Mouse (Mus musculus) CH12.LX (cell line): ENCODE data around the gene Ephb6. TPM values are rescaled to one million over a fixed set of nuclear protein-coding genes. Genes with fewer than 3 reads are reported as not detected.

ENCODE experiments used
- DNase-seq: peaks from one replicate; pipeline ENCODE4 v3.0.0-alpha.2; 2013; ENCODE audit errors: extremely low read depth
- H3K27ac ChIP-seq: 2 replicates; pipeline ENCODE4 v1.5.1; 2012; ENCODE audit warnings: low read depth, mild to moderate bottlenecking, control low read depth, moderate library complexity; ENCODE audit not compliant: insufficient read depth
- H3K27me3 ChIP-seq: replicated peaks from 2 replicates; pipeline ENCODE3; 2012; ENCODE audit warnings: inconsistent platforms
- H3K36me3 ChIP-seq, 2 experiments: replicated peaks in 1 of 2; 2 replicates each; pipeline versions ENCODE3 to v1.6.1; 2012; ENCODE audit warnings: inconsistent platforms in 1 of 2, low read length in 1 of 2, mild to moderate bottlenecking in 1 of 2, mixed read lengths in 1 of 2, moderate library complexity in 1 of 2; ENCODE audit not compliant: control insufficient read depth in 1 of 2, insufficient read depth in 1 of 2
- H3K4me1 ChIP-seq, 2 experiments: 2 replicates each; pipeline ENCODE4 v1.6.1; 2012; ENCODE audit warnings: inconsistent platforms in 1 of 2, moderate library complexity in 1 of 2; ENCODE audit not compliant: insufficient read depth in 2 of 2, control insufficient read depth in 1 of 2
- H3K4me2 ChIP-seq: 2 replicates; pipeline ENCODE4 v1.6.1; 2012; ENCODE audit warnings: low read depth, mild to moderate bottlenecking, control low read depth; ENCODE audit not compliant: poor library complexity, insufficient read depth, severe bottlenecking
- H3K4me3 ChIP-seq, 3 experiments: fragments of 150-350 bp in 1 of 3; sonication (generic) in 1 of 3; replicated peaks in 1 of 3; 2 replicates each; pipeline versions ENCODE3 to v1.5.1; 2011 to 2012; ENCODE audit warnings: low read depth in 2 of 3, low read length in 2 of 3, mild to moderate bottlenecking in 2 of 3, moderate library complexity in 2 of 3, control low read depth in 1 of 3, improper control_type of control experiment in 1 of 3, inconsistent platforms in 1 of 3, mixed read lengths in 1 of 3; ENCODE audit not compliant: poor library complexity in 1 of 3
- H3K79me2 ChIP-seq: replicated peaks from 2 replicates; pipeline ENCODE4 v1.6.1; 2012; ENCODE audit warnings: mild to moderate bottlenecking, moderate library complexity; ENCODE audit not compliant: control insufficient read depth, poor library complexity, insufficient read depth, severe bottlenecking; ENCODE audit errors: extremely low read depth
- H3K9ac ChIP-seq: 2 replicates; pipeline ENCODE4 v1.6.1; 2012; ENCODE audit warnings: low read depth, mild to moderate bottlenecking, control low read depth, moderate library complexity; ENCODE audit not compliant: insufficient read depth
- H3K9me3 ChIP-seq: replicated peaks from 2 replicates; pipeline ENCODE3; 2012; ENCODE audit warnings: low read length, inconsistent platforms, mixed read lengths
- CHD1 ChIP-seq: IDR thresholded peaks from 2 replicates; pipeline ENCODE4 v1.6.1; 2012; ENCODE audit warnings: low read depth, low read length, improper control_type of control experiment, inconsistent platforms
- CHD2 ChIP-seq: IDR thresholded peaks from 2 replicates; pipeline ENCODE4 v1.6.1; 2011; ENCODE audit warnings: low read length, improper control_type of control experiment
- E2F4 ChIP-seq: IDR thresholded peaks from 2 replicates; pipeline ENCODE4 v1.6.1; 2011; ENCODE audit warnings: low read depth, low read length, improper control_type of control experiment; ENCODE audit not compliant: insufficient replicate concordance
- ETS1 ChIP-seq: conservative IDR thresholded peaks from 2 replicates; pipeline ENCODE4 v1.6.1; 2012; ENCODE audit warnings: low read depth, mild to moderate bottlenecking, inconsistent platforms, low read length, improper control_type of control experiment, moderate library complexity
- GABPA ChIP-seq: IDR thresholded peaks from 2 replicates; pipeline ENCODE4 v1.6.1; 2012; ENCODE audit warnings: low read depth, low read length, improper control_type of control experiment, inconsistent platforms; ENCODE audit not compliant: insufficient replicate concordance
- HCFC1 ChIP-seq: IDR thresholded peaks from 2 replicates; pipeline ENCODE4 v1.6.1; 2012; ENCODE audit warnings: low read depth, mild to moderate bottlenecking, inconsistent platforms, low read length, improper control_type of control experiment
- KAT2A ChIP-seq: IDR thresholded peaks from 2 replicates; pipeline ENCODE4 v1.6.1; 2012; ENCODE audit warnings: low read length, improper control_type of control experiment, inconsistent platforms; ENCODE audit not compliant: insufficient replicate concordance
- MAX ChIP-seq: IDR thresholded peaks from 2 replicates; pipeline ENCODE4 v1.6.1; 2011; ENCODE audit warnings: low read length, improper control_type of control experiment
- MAZ ChIP-seq: IDR thresholded peaks from 2 replicates; pipeline ENCODE4 v1.6.1; 2012; ENCODE audit warnings: low read depth, mild to moderate bottlenecking, inconsistent platforms, low read length, improper control_type of control experiment, moderate library complexity
- MXI1 ChIP-seq: IDR thresholded peaks from 2 replicates; pipeline ENCODE4 v1.6.1; 2011; ENCODE audit warnings: mild to moderate bottlenecking, low read depth, low read length, improper control_type of control experiment
- MYC ChIP-seq: IDR thresholded peaks from 2 replicates; pipeline ENCODE4 v1.6.1; 2011; ENCODE audit warnings: low read depth, mild to moderate bottlenecking, improper control_type of control experiment, low read length
- NRF1 ChIP-seq: IDR thresholded peaks from 2 replicates; pipeline ENCODE4 v1.6.1; 2014; ENCODE audit warnings: low read depth, mild to moderate bottlenecking, inconsistent platforms, low read length, improper control_type of control experiment, moderate library complexity
- PAX5 ChIP-seq: IDR thresholded peaks from 2 replicates; pipeline ENCODE4 v1.6.1; 2012; ENCODE audit warnings: low read length, inconsistent platforms, mixed read lengths
- POLR2AphosphoS2 ChIP-seq: IDR thresholded peaks from 2 replicates; pipeline ENCODE4 v1.6.1; 2011; ENCODE audit warnings: low read depth, low read length, improper control_type of control experiment
- SMC3 ChIP-seq: IDR thresholded peaks from 2 replicates; pipeline ENCODE4 v1.6.1; 2011; ENCODE audit warnings: low read depth, low read length, improper control_type of control experiment
- TBP ChIP-seq: conservative IDR thresholded peaks from 2 replicates; pipeline ENCODE4 v1.6.1; 2011; ENCODE audit warnings: low read depth, low read length, improper control_type of control experiment
- TCF12 ChIP-seq: IDR thresholded peaks from 2 replicates; pipeline ENCODE4 v1.6.1; 2014; ENCODE audit warnings: low read depth, mild to moderate bottlenecking, inconsistent platforms, low read length, improper control_type of control experiment
- UBTF ChIP-seq: IDR thresholded peaks from 2 replicates; pipeline ENCODE4 v1.6.1; 2012; ENCODE audit warnings: low read depth, mild to moderate bottlenecking, inconsistent platforms, low read length, improper control_type of control experiment, moderate library complexity
- USF1 ChIP-seq: IDR thresholded peaks from 2 replicates; pipeline ENCODE4 v1.6.1; 2014; ENCODE audit warnings: low read depth, mild to moderate bottlenecking, inconsistent platforms, low read length, improper control_type of control experiment
- ZC3H11A ChIP-seq: IDR thresholded peaks from 2 replicates; pipeline ENCODE4 v1.6.1; 2012; ENCODE audit warnings: low read depth, mild to moderate bottlenecking, inconsistent platforms, low read length, improper control_type of control experiment
- ZKSCAN1 ChIP-seq: IDR thresholded peaks from 2 replicates; pipeline ENCODE4 v1.6.1; 2012; ENCODE audit warnings: low read depth, inconsistent platforms, low read length, improper control_type of control experiment, borderline replicate concordance
- ZNF384 ChIP-seq: IDR thresholded peaks from 2 replicates; pipeline ENCODE4 v1.6.1; 2012; ENCODE audit warnings: low read depth, low read length, improper control_type of control experiment, inconsistent platforms
- dilution Hi-C: fragments of 300-500 bp; cut with MboI; formaldehyde crosslinking; loops from 2 replicates; pipeline ENCODE4 v1.14.3; 2020; ENCODE audit warnings: low sequenced_read_pairs; ENCODE audit not compliant: extremely low pct_unique_long_range_greater_than_20kb, extremely low pct_ligation_motif_present
- in situ Hi-C: fragments of 300-500 bp; cut with MboI; formaldehyde crosslinking; loops from 3 replicates; pipeline ENCODE4 v1.14.3; 2019; ENCODE audit warnings: low sequenced_read_pairs, low pct_ligation_motif_present, low pct_unique_long_range_greater_than_20kb, mixed read lengths
- polyA plus RNA-seq: library from polyadenylated mRNA; unstranded; fragments of >175 nt; gene quantifications from 2 replicates; pipeline ENCODE4 v1.2.1, GENCODE M21; 2012; ENCODE audit warnings: low read depth; ENCODE audit not compliant: insufficient read length
- total RNA-seq, 2 experiments: library from RNA; depleted of rRNA; stranded (reverse); fragments of 300-350 nt in 1 of 2; fragments of >200 nt in 1 of 2; gene quantifications; 2 replicates each; pipeline ENCODE4 v1.2.3; 2012 to 2014

Ephb6 gene
- total and polyA plus RNA-seq, 3 experiments, result not detected

GRCm38 (mm10) chr6:41606214-41606613 is 932 bp downstream of the Ephb6 start:
- Histone ChIP-seq H3K9me3 (no peaks in the 10 kb centered on the region), H3K27me3 (no peaks in the 10 kb centered on the region), H3K9ac (no peak overlapping the region), H3K4me1 (no peaks in the 10 kb centered on the region), H3K27ac (no peak overlapping the region), H3K36me3 (no peaks in the 10 kb centered on the region), H3K4me3 (no peak overlapping the region), H3K79me2 (no peaks in the 10 kb centered on the region)
- DNase-seq, result no peak
- dilution Hi-C loops, result no loop called here
- in situ Hi-C loops, result no loop called here
- TF ChIP-seq CHD2 (no peak), TCF12 (no peak), ZNF384 (no peak), TBP (no peak), KAT2A (no peak), SMC3 (no peak), NRF1 (no peak), POLR2AphosphoS2 (no peak), HCFC1 (no peak), MAZ (no peak), ZKSCAN1 (no peak), MYC (no peak), MAX (no peak), UBTF (no peak), MXI1 (no peak), CHD1 (no peak), ZC3H11A (no peak), PAX5 (no peak), USF1 (no peak), ETS1 (no peak)
- TF ChIP-seq, all 38 proteins: peak for 0
- H3K4me2 ChIP-seq, result no peak overlapping the region

- Histone ChIP-seq H3K27me3 (no peaks in the 10 kb centered on the region), H3K79me2 (no peaks in the 10 kb centered on the region), H3K9me3 (no peaks in the 10 kb centered on the region), H3K4me3 (no peak overlapping the region), H3K4me2 (no peak overlapping the region), H3K4me1 (no peaks in the 10 kb centered on the region), H3K36me3 (no peaks in the 10 kb centered on the region), H3K9ac (no peak overlapping the region), H3K27ac (no peak overlapping the region)
- in situ Hi-C loops, result no loop called here
- TF ChIP-seq TBP (no peak), PAX5 (no peak), E2F4 (no peak), GABPA (no peak)
- no peak for DNase-seq
- dilution Hi-C loops, result no loop called here
Measured at GRCm38 (mm10) chr6:41607637-41608036, 2.4 kb downstream of the Ephb6 start.
